Mouse (Mus musculus) neural tube, embryonic 14.5 days (tissue): Measurements from ENCODE around the gene Kif6. TPM values are rescaled to one million over a fixed set of nuclear protein-coding genes. Genes with fewer than 3 reads are reported as not detected.

ENCODE experiments used
- ATAC-seq: fragments of 200-750 bp; cut with Nextera tagmentation; 2 replicates; pipeline ENCODE4 v1.8.0; 2017; ENCODE audit warnings: low read depth, mild to moderate bottlenecking, moderate TSS enrichment, moderate library complexity
- H3K27ac ChIP-seq: fragments of 300-500 bp; sonication (generic); 2 replicates; pipeline ENCODE4 v1.5.1; 2014; ENCODE audit warnings: low read depth, mild to moderate bottlenecking, control low read depth, low read length, moderate library complexity, mixed read lengths
- H3K27me3 ChIP-seq: fragments of 300-500 bp; sonication (generic); 2 replicates; pipeline ENCODE4 v1.6.1; 2014; ENCODE audit warnings: low read length; ENCODE audit not compliant: control insufficient read depth, insufficient read depth
- H3K36me3 ChIP-seq: fragments of 300-500 bp; sonication (generic); 2 replicates; pipeline ENCODE4 v1.6.1; 2014; ENCODE audit warnings: low read length, mixed read lengths; ENCODE audit not compliant: control insufficient read depth, insufficient read depth
- H3K4me1 ChIP-seq: fragments of 300-500 bp; sonication (generic); 2 replicates; pipeline ENCODE4 v1.6.1; 2014; ENCODE audit warnings: low read length; ENCODE audit not compliant: control insufficient read depth, insufficient read depth
- H3K4me2 ChIP-seq: fragments of 300-500 bp; sonication (generic); 2 replicates; pipeline ENCODE4 v1.6.1; 2014; ENCODE audit warnings: mild to moderate bottlenecking, low read depth, low read length, control low read depth
- H3K4me3 ChIP-seq: fragments of 300-500 bp; sonication (generic); 2 replicates; pipeline ENCODE4 v1.5.1; 2014; ENCODE audit warnings: low read depth, low read length, control low read depth, mixed read lengths
- H3K9ac ChIP-seq: fragments of 300-500 bp; sonication (generic); replicated peaks from 2 replicates; pipeline ENCODE4 v1.6.1; 2014; ENCODE audit warnings: low read depth, mild to moderate bottlenecking, control low read depth, low read length, mixed read lengths
- H3K9me3 ChIP-seq: fragments of 300-500 bp; sonication (generic); 2 replicates; pipeline ENCODE4 v1.6.1; 2016; ENCODE audit warnings: low read length; ENCODE audit not compliant: control insufficient read depth
- WGBS: fragments of 180-500 bp; shearing (Covaris S2); extraction: QIAGEN DNeasy Blood & Tissue Kit; methylation state at CpG from one replicate; pipeline ENCODE4 v1.1.7; 2014; 5-methylcytosine and 5-hydroxymethylcytosine counted together
- polyA plus RNA-seq: library from polyadenylated mRNA; unstranded; fragments of >200 nt; fragmentation: Nextera tagmentation; extraction: Ambion mirVana; gene quantifications from 2 replicates; pipeline ENCODE4 v1.2.1, GENCODE M21; 2014

Gene Kif6
- polyA plus RNA-seq, 1 experiment from 2014 or later: 3.1 TPM

- no peak overlapping the region for H3K9ac ChIP-seq
- H3K27me3 ChIP-seq: no peaks in the 10 kb centered on the region
- no peak overlapping the region for H3K4me2 ChIP-seq
- ATAC-seq: no peak
- 79% methylated on average over 4 of the region's 4 CpGs for WGBS
- H3K36me3 ChIP-seq: no peaks in the 10 kb centered on the region
- no peaks in the 10 kb centered on the region for H3K4me1 ChIP-seq
- no peak overlapping the region for H3K4me3 ChIP-seq
- no peak overlapping the region for H3K27ac ChIP-seq
- no peaks in the 10 kb centered on the region for H3K9me3 ChIP-seq
Observed at GRCm38 (mm10) chr17:49759047-49759446, 144.1 kb downstream of the Kif6 start.

- Histone ChIP-seq H3K9ac (no peak overlapping the region), H3K9me3 (no peaks in the 10 kb centered on the region), H3K4me2 (no peak overlapping the region), H3K27ac (no peak overlapping the region), H3K27me3 (no peaks in the 10 kb centered on the region), H3K4me1 (no peaks in the 10 kb centered on the region), H3K4me3 (no peak overlapping the region), H3K36me3 (no peaks in the 10 kb centered on the region)
- no peak for ATAC-seq
- WGBS: 73% methylated on average over 11 of the region's 11 CpGs
Observed at GRCm38 (mm10) chr17:49761260-49761659, 146.3 kb downstream of the Kif6 start.

GRCm38 (mm10) chr17:49761838-49762237, 146.9 kb downstream of the Kif6 start:
- H3K27ac ChIP-seq: no peak overlapping the region
- 84% methylated on average over 8 of the region's 8 CpGs for WGBS
- H3K9ac ChIP-seq: no peak overlapping the region
- no peaks in the 10 kb centered on the region for H3K36me3 ChIP-seq
- no peak overlapping the region for H3K4me3 ChIP-seq
- H3K4me1 ChIP-seq: no peaks in the 10 kb centered on the region
- no peak for ATAC-seq
- no peak overlapping the region for H3K4me2 ChIP-seq
- H3K27me3 ChIP-seq: no peaks in the 10 kb centered on the region
- H3K9me3 ChIP-seq: no peaks in the 10 kb centered on the region

- H3K36me3 ChIP-seq: no peaks in the 10 kb centered on the region
Observed at GRCm38 (mm10) chr17:49764963-49765362, 150.0 kb downstream of the Kif6 start.

GRCm38 (mm10) chr17:49767717-49768370, 152.9 kb downstream of the Kif6 start:
- H3K9me3 ChIP-seq: no peaks in the 10 kb centered on the region
- no peaks in the 10 kb centered on the region for H3K27me3 ChIP-seq
- H3K4me2 ChIP-seq: no peak overlapping the region; the same call in 1 of the 2 replicates
- no peak overlapping the region for H3K4me3 ChIP-seq
- H3K36me3 ChIP-seq: no peaks in the 10 kb centered on the region
- whole genome bisulfite sequencing: 16% methylated on average over 10 of the region's 10 CpGs
- H3K4me1 ChIP-seq: 0 out of 2 replicates have a peak, but pooled peaks cover 2% of the 10 kb centered on the region
- ATAC-seq: peak; percentile 65
- H3K9ac ChIP-seq: no peak overlapping the region
- H3K27ac ChIP-seq: no peak overlapping the region

More at GRCm38 (mm10) chr17:49764963-49765362, 150.0 kb downstream of the Kif6 start:
- no peak overlapping the region for H3K4me2 ChIP-seq
- no peak for ATAC-seq
- H3K9me3 ChIP-seq: no peaks in the 10 kb centered on the region
- no peak overlapping the region for H3K4me3 ChIP-seq
- no peak overlapping the region for H3K27ac ChIP-seq
- no peaks in the 10 kb centered on the region for H3K27me3 ChIP-seq
- no peak overlapping the region for H3K9ac ChIP-seq
- WGBS: 70% methylated on average over 6 of the region's 6 CpGs
- H3K4me1 ChIP-seq: 0 out of 2 replicates have a peak, but pooled peaks cover 2% of the 10 kb centered on the region

GRCm38 (mm10) chr17:49771703-49772315, 156.9 kb downstream of the Kif6 start:
- Histone ChIP-seq H3K4me2 (no peak overlapping the region), H3K4me3 (no peak overlapping the region), H3K9ac (no peak overlapping the region), H3K36me3 (no peaks in the 10 kb centered on the region), H3K27ac (no peak overlapping the region), H3K9me3 (no peaks in the 10 kb centered on the region), H3K27me3 (no peaks in the 10 kb centered on the region), H3K4me1 (0 out of 2 replicates have a peak, but pooled peaks cover 2% of the 10 kb centered on the region)
- no peak for ATAC-seq
- WGBS: 79% methylated on average over 10 of the region's 10 CpGs

GRCm38 (mm10) chr17:49777115-49777839, 162.3 kb downstream of the Kif6 start:
- ATAC-seq: no peak
- Histone ChIP-seq H3K4me1 (no peaks in the 10 kb centered on the region), H3K4me2 (no peak overlapping the region), H3K36me3 (no peaks in the 10 kb centered on the region), H3K4me3 (no peak overlapping the region), H3K27ac (no peak overlapping the region), H3K9me3 (no peaks in the 10 kb centered on the region), H3K27me3 (no peaks in the 10 kb centered on the region), H3K9ac (no peak overlapping the region)
- WGBS: 74% methylated on average over 13 of the region's 13 CpGs

- no peak for ATAC-seq
- Histone ChIP-seq H3K4me3 (no peak overlapping the region), H3K9ac (no peak overlapping the region), H3K36me3 (no peaks in the 10 kb centered on the region), H3K9me3 (no peaks in the 10 kb centered on the region), H3K27me3 (no peaks in the 10 kb centered on the region), H3K4me2 (no peak overlapping the region), H3K4me1 (no peaks in the 10 kb centered on the region), H3K27ac (no peak overlapping the region)
- 88% methylated on average over 4 of the region's 4 CpGs for WGBS
Observed at GRCm38 (mm10) chr17:49779066-49779465, 164.1 kb downstream of the Kif6 start.

GRCm38 (mm10) chr17:49779576-49779975, 164.6 kb downstream of the Kif6 start:
- H3K36me3 ChIP-seq: no peaks in the 10 kb centered on the region
- no peak overlapping the region for H3K4me2 ChIP-seq
- H3K27ac ChIP-seq: no peak overlapping the region
- no peak for ATAC-seq
- H3K27me3 ChIP-seq: no peaks in the 10 kb centered on the region
- no peaks in the 10 kb centered on the region for H3K9me3 ChIP-seq
- 70% methylated on average over 3 of the region's 3 CpGs for WGBS
- no peaks in the 10 kb centered on the region for H3K4me1 ChIP-seq
- H3K4me3 ChIP-seq: no peak overlapping the region
- no peak overlapping the region for H3K9ac ChIP-seq
